Mouse (Mus musculus): Measurements from ENCODE around the gene Ifi27l2a. TPM values are rescaled to one million over a fixed set of nuclear protein-coding genes. Genes with fewer than 3 reads are reported as not detected.
A peak's percentile ranks its signal among the peaks of the same experiment; 100 is the strongest.

The Ifi27l2a gene
- polyA plus RNA-seq, 1 experiment from 2014 or later: 15.4 TPM

- WGBS: 44% methylated on average over 8 of the region's 8 CpGs
- peak; percentile 96 for ATAC-seq
- peak within 1 kb of the TSS; percentile 39 for H3K4me2 ChIP-seq (ENCODE audit: low read depth, low read length)
These were observed 9.3 kb downstream of the Ifi27l2a start, which contains the start of gene Ifi27 for GRCm38 (mm10) chr12:103433986-103434731. Ifi27 (plus strand) TSS chr12:103434211.

GRCm38 (mm10) chr12:103433430-103433829 is 10.1 kb downstream of the Ifi27l2a start:
- H3K27ac ChIP-seq (ENCODE audit: low read length): 0 out of 2 replicates have a peak overlapping the region, but pooled peaks have one; percentile 49
- 0 out of 2 replicates have a peak, but pooled peaks cover 3% of the 10 kb centered on the region for H3K4me1 ChIP-seq (ENCODE audit: control insufficient read depth, insufficient read depth, low read length)
- H3K4me3 ChIP-seq (ENCODE audit: low read length): no peak overlapping the region
- no peaks in the 10 kb centered on the region for H3K36me3 ChIP-seq (ENCODE audit: control insufficient read depth, insufficient read depth, low read length)
- H3K9ac ChIP-seq (ENCODE audit: low read depth, low read length): no peak overlapping the region
- H3K9me3 ChIP-seq (ENCODE audit: control insufficient read depth, low read length): no peaks in the 10 kb centered on the region
- ATAC-seq: no peak
- no peaks in the 10 kb centered on the region for H3K27me3 ChIP-seq (replicated peaks; ENCODE audit: control insufficient read depth, insufficient read depth, low read length)
- H3K4me2 ChIP-seq (ENCODE audit: low read depth, low read length): no peak overlapping the region
- 76% methylated on average over 2 of the region's 2 CpGs for WGBS

More at GRCm38 (mm10) chr12:103433986-103434731, 9.3 kb downstream of the Ifi27l2a start, which contains the start of gene Ifi27:
- Histone ChIP-seq H3K9me3 (ENCODE audit: control insufficient read depth, low read length) (no peaks in the 10 kb centered on the region), H3K4me1 (ENCODE audit: control insufficient read depth, insufficient read depth, low read length) (0 out of 2 replicates have a peak, but pooled peaks cover 3% of the 10 kb centered on the region), H3K9ac (ENCODE audit: low read depth, low read length) (peak within 1 kb of the TSS; percentile 38; the same call in 1 of the 2 replicates), H3K4me3 (ENCODE audit: low read length) (peak within 1 kb of the TSS; percentile 23), H3K36me3 (ENCODE audit: control insufficient read depth, insufficient read depth, low read length) (no peaks in the 10 kb centered on the region), H3K27ac (ENCODE audit: low read length) (peak within 1 kb of the TSS; percentile 78), H3K27me3 (replicated peaks; ENCODE audit: control insufficient read depth, insufficient read depth, low read length) (no peaks in the 10 kb centered on the region)

GRCm38 (mm10) chr12:103426710-103427109 is 16.8 kb downstream of the Ifi27l2a start:
- H3K36me3 ChIP-seq (ENCODE audit: control insufficient read depth, insufficient read depth, low read length): peaks cover 6% of the 10 kb centered on the region; the same call in 1 of the 2 replicates
- H3K9me3 ChIP-seq (ENCODE audit: control insufficient read depth, low read length): no peaks in the 10 kb centered on the region
- H3K4me3 ChIP-seq (ENCODE audit: low read length): no peak overlapping the region
- H3K4me1 ChIP-seq (ENCODE audit: control insufficient read depth, insufficient read depth, low read length): peaks cover 21% of the 10 kb centered on the region
- ATAC-seq: no peak
- WGBS: 91% methylated on average over 7 of the region's 7 CpGs
- H3K27ac ChIP-seq (ENCODE audit: low read length): no peak overlapping the region
- H3K27me3 ChIP-seq (replicated peaks; ENCODE audit: control insufficient read depth, insufficient read depth, low read length): no peaks in the 10 kb centered on the region
- no peak overlapping the region for H3K4me2 ChIP-seq (ENCODE audit: low read depth, low read length)
- no peak overlapping the region for H3K9ac ChIP-seq (ENCODE audit: low read depth, low read length)

GRCm38 (mm10) chr12:103425729-103426470 is 17.6 kb downstream of the Ifi27l2a start, which contains the start of gene Ddx24:
Ddx24 (minus strand) TSS chr12:103425830.
- under 1% methylated on average over 33 of the region's 33 CpGs for WGBS
- no peak within 1 kb of the TSS for H3K27ac ChIP-seq (ENCODE audit: low read length)
- H3K27me3 ChIP-seq (replicated peaks; ENCODE audit: control insufficient read depth, insufficient read depth, low read length): no peaks in the 10 kb centered on the region
- peak; percentile 100 for ATAC-seq
- H3K9me3 ChIP-seq (ENCODE audit: control insufficient read depth, low read length): no peaks in the 10 kb centered on the region
- H3K4me1 ChIP-seq (ENCODE audit: control insufficient read depth, insufficient read depth, low read length): peaks cover 26% of the 10 kb centered on the region
- H3K4me2 ChIP-seq (ENCODE audit: low read depth, low read length): peak within 1 kb of the TSS; percentile 89
- H3K4me3 ChIP-seq (ENCODE audit: low read length): peak within 1 kb of the TSS; percentile 89
- H3K9ac ChIP-seq (ENCODE audit: low read depth, low read length): peak within 1 kb of the TSS; percentile 83
- H3K36me3 ChIP-seq (ENCODE audit: control insufficient read depth, insufficient read depth, low read length): peaks cover 6% of the 10 kb centered on the region; the same call in 1 of the 2 replicates

- Histone ChIP-seq H3K4me2 (ENCODE audit: low read depth, low read length) (peak overlapping the region; percentile 89), H3K27me3 (replicated peaks; ENCODE audit: control insufficient read depth, insufficient read depth, low read length) (no peaks in the 10 kb centered on the region), H3K9ac (ENCODE audit: low read depth, low read length) (peak overlapping the region; percentile 83), H3K9me3 (ENCODE audit: control insufficient read depth, low read length) (no peaks in the 10 kb centered on the region), H3K27ac (ENCODE audit: low read length) (no peak overlapping the region), H3K4me3 (ENCODE audit: low read length) (peak overlapping the region; percentile 89), H3K4me1 (ENCODE audit: control insufficient read depth, insufficient read depth, low read length) (peaks cover 26% of the 10 kb centered on the region), H3K36me3 (ENCODE audit: control insufficient read depth, insufficient read depth, low read length) (peaks cover 6% of the 10 kb centered on the region; the same call in 1 of the 2 replicates)
- no peak; the same call in 1 of the 2 replicates for ATAC-seq
- WGBS: 8% methylated on average over 33 of the region's 33 CpGs
These were observed 18.3 kb downstream of the Ifi27l2a start for GRCm38 (mm10) chr12:103425016-103425728.

GRCm38 (mm10) chr12:103408144-103408543 is 35.3 kb downstream of the Ifi27l2a start:
- H3K27ac ChIP-seq (ENCODE audit: low read length): no peak overlapping the region
- ATAC-seq: no peak
- H3K4me3 ChIP-seq (ENCODE audit: low read length): no peak overlapping the region
- 94% methylated on average over 10 of the region's 10 CpGs for WGBS
- H3K9me3 ChIP-seq (ENCODE audit: control insufficient read depth, low read length): no peaks in the 10 kb centered on the region
- H3K27me3 ChIP-seq (replicated peaks; ENCODE audit: control insufficient read depth, insufficient read depth, low read length): no peaks in the 10 kb centered on the region
- H3K4me2 ChIP-seq (ENCODE audit: low read depth, low read length): no peak overlapping the region
- H3K4me1 ChIP-seq (ENCODE audit: control insufficient read depth, insufficient read depth, low read length): no peaks in the 10 kb centered on the region
- peaks cover 30% of the 10 kb centered on the region for H3K36me3 ChIP-seq (ENCODE audit: control insufficient read depth, insufficient read depth, low read length)
- H3K9ac ChIP-seq (ENCODE audit: low read depth, low read length): no peak overlapping the region

GRCm38 (mm10) chr12:103407720-103408119 is 35.8 kb downstream of the Ifi27l2a start, which contains the start of gene 9330161L09Rik:
9330161L09Rik (minus strand) TSS chr12:103407820.
- ATAC-seq: no peak
- no peak within 1 kb of the TSS for H3K27ac ChIP-seq (ENCODE audit: low read length)
- H3K9me3 ChIP-seq (ENCODE audit: control insufficient read depth, low read length): no peaks in the 10 kb centered on the region
- no peak within 1 kb of the TSS for H3K9ac ChIP-seq (ENCODE audit: low read depth, low read length)
- no peaks in the 10 kb centered on the region for H3K4me1 ChIP-seq (ENCODE audit: control insufficient read depth, insufficient read depth, low read length)
- WGBS: 95% methylated on average over 4 of the region's 4 CpGs
- no peaks in the 10 kb centered on the region for H3K27me3 ChIP-seq (replicated peaks; ENCODE audit: control insufficient read depth, insufficient read depth, low read length)
- no peak within 1 kb of the TSS for H3K4me2 ChIP-seq (ENCODE audit: low read depth, low read length)
- H3K36me3 ChIP-seq (ENCODE audit: control insufficient read depth, insufficient read depth, low read length): peaks cover 27% of the 10 kb centered on the region
- H3K4me3 ChIP-seq (ENCODE audit: low read length): no peak within 1 kb of the TSS

GRCm38 (mm10) chr12:103404131-103404530 is 39.3 kb downstream of the Ifi27l2a start:
- no peak overlapping the region for H3K4me2 ChIP-seq (ENCODE audit: low read depth, low read length)
- H3K9me3 ChIP-seq (ENCODE audit: control insufficient read depth, low read length): no peaks in the 10 kb centered on the region
- H3K27ac ChIP-seq (ENCODE audit: low read length): no peak overlapping the region
- 85% methylated on average over 18 of the region's 18 CpGs for WGBS
- no peak overlapping the region for H3K4me3 ChIP-seq (ENCODE audit: low read length)
- no peak overlapping the region for H3K9ac ChIP-seq (ENCODE audit: low read depth, low read length)
- no peaks in the 10 kb centered on the region for H3K27me3 ChIP-seq (replicated peaks; ENCODE audit: control insufficient read depth, insufficient read depth, low read length)
- no peak for ATAC-seq
- no peaks in the 10 kb centered on the region for H3K4me1 ChIP-seq (ENCODE audit: control insufficient read depth, insufficient read depth, low read length)
- peaks cover 12% of the 10 kb centered on the region for H3K36me3 ChIP-seq (ENCODE audit: control insufficient read depth, insufficient read depth, low read length)

Measured in intestine, embryonic 16.5 days (tissue).